Mouse (Mus musculus) embryonic stem cell, embryonic (primary cell): ENCODE measurements around the gene Pax7.

Source experiments
- CTCF ChIA-PET, 4 experiments: fragments of 300-600 bp in 2 of 4; fragments of 350-600 bp in 2 of 4; sonication (Branson Sonifier 250); formaldehyde crosslinking; loops; one replicate each; lab custom pipeline; 2022; ENCODE audit warnings: inconsistent platforms in 2 of 4; lab: Charles Lee
- POLR2A ChIA-PET, 4 experiments: fragments of 300-600 bp in 2 of 4; fragments of 350-600 bp in 2 of 4; sonication (Branson Sonifier 250); formaldehyde crosslinking; loops; one replicate each; lab custom pipeline; 2022; ENCODE audit warnings: antibody characterized with exemption in 4 of 4, inconsistent platforms in 1 of 4; lab: Charles Lee

The Pax7 gene

DNA sequence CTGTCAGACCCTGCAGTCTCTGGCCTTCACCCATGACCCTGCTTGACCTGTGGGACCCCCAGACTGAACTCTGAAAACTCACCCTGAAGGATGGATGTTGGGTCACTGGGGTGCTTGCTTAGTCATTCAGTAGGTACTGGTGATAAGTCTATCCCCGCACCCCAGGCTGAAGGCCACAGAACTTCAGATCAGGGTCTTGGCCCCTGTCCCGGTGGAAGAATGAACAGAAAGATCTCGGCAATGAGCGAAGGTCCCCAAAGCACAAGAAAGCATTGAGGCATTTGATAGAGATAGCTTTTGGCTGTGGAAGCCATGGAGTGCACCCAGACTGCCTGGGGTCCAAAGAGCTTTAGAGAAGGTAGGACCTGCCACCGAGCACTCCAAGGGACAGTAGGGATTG, 82.4 kb downstream of the Pax7 start:
- ChIA-PET CTCF (interaction anchor here in 2 of 4 experiments (0.5 to 0.9 kb wide), 3 partner anchors 9 to 503 kb away, joined by 3 to 4 read pairs (median 3); no protein-coding TSS in a partner anchor), POLR2A (interaction anchor here in 1 of 4 experiments (0.9 kb wide), 1 partner anchor 8 kb away, joined by 3 read pairs; no protein-coding TSS in a partner anchor)

DNA sequence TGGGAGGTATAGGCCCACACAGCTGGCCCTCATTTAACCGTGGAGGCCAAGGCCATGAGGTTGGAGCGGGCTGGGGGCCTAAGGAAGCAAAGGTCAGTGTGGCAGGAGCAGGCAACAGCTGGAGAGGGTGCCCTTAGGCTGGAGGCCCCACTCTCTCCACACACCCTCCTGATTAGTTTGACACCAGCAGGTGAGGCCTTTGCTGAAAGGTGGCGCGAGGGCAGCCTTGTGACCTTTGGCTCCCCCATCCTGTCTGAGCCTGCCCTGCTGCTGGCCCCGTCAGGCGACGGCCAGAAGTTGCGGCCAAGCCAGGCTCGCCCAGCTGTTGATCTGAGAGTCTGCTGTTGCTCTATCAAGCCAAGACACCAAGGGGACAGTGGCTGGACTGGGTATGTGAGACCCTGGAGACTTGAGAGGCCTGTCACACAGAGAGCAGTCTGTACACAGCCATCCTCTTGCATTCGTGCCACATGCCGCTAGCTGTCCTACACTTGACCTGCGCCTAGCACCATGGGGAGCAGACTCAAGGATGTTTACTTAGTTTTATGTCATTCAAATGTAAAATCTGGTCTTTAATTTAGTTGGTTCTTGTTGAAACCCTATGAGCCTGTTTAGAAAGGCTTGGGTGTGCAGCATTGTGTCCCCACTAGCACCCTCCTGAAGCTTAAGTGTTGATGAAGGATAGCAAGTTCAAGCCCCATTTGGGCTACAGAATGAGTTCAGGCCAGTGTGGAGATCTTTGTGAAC, 86.0 kb downstream of the Pax7 start:
- POLR2A ChIA-PET, result interaction anchor here in 3 of 4 experiments (0.8 to 1.0 kb wide), 3 partner anchors 9 to 50 kb away, joined by 4 read pairs; no protein-coding TSS in a partner anchor
- CTCF ChIA-PET, result interaction anchor here (0.6 to 1.1 kb wide), 6 partner anchors 13 to 1033 kb away, joined by 3 to 6 read pairs (median 4); no protein-coding TSS in a partner anchor

DNA sequence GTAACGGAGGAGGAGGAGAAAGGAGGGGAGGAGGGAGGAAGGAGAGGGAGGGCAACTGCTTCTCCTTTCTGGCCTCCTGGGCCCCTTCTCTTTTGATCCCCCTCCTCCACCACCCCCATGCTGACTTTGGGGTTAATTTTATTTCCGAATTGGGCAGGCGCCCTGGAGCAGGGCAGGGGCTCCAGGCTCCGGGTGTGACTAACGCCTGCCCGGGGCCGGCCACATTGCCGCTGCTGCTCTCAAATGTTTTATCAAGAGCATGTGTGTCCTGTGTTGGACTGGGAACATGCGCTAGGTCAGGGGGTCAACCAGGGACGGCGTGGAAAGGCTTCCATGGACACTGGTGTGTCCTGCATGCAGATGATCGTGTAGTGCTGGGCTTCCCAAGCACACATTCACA, 87.2 kb downstream of the Pax7 start:
- ChIA-PET CTCF (interaction anchor here in 1 of 4 experiments (1.0 kb wide), 1 partner anchor 14 kb away, joined by 3 read pairs; no protein-coding TSS in a partner anchor), POLR2A (interaction anchor here in 1 of 4 experiments (0.7 kb wide), 1 partner anchor 65 kb away, joined by 3 read pairs; no protein-coding TSS in a partner anchor)

DNA sequence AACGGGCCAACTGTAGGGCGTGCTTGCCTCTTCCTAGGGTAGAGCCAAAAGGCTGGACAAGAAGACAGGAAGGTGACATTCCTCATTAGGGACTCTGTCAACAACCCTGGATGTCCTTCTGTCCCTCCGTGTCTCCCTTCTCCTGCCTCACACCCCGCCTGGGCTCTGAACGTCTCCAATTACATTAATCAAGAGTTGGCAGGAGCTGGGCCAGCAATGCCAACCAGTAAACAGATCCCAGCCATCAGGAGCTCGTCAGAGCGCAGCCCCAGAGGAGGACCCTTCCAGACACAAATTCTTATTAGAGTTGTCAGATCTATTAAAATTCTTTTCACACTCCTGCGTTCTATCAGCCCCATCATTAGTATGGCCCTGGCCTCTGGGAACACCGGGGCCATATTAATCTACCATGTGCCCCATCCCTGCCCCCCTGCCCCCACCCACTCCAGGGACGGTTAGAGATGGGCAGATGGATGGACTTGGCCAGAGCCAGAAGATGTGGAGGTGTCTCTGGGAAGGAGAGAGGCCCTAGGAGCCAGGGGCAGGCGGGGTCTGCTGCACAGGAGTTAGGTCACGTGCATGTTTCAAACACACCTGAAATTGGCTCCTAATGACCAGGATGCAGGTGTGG, 88.4 kb downstream of the Pax7 start:
- ChIA-PET CTCF (no interaction called here), POLR2A (no interaction called here)

- ChIA-PET CTCF (no interaction called here), POLR2A (interaction anchor here in 1 of 4 experiments (0.9 kb wide), 1 partner anchor 11 kb away, joined by 3 read pairs; no protein-coding TSS in a partner anchor)
These were observed 89.7 kb downstream of the Pax7 start for GRCm38 (mm10) chr4:139743626-139744025.

GRCm38 (mm10) chr4:139737035-139737434, 96.3 kb downstream of the Pax7 start:
- CTCF ChIA-PET, result no interaction called here

DNA sequence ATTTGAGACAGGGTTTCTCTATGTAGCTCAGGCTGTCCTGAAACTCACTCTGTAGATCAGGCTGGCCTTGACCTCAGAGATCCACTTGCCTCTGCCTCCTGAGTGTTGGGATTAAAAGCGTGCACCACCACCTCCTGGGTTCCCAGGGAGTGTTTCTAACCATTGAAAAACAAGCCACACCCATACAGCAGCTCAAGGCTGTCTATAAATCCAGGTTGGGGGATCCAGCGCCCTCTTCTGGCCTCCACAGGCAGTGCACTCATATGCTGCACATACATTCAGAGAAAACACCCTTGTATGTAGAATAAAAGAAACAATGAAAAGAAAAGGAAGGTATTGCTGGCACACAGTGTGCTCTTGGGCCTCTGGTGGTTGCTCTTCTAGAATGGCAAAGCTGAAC, 106.2 kb downstream of the Pax7 start:
- CTCF ChIA-PET, result interaction anchor here in 2 of 4 experiments (0.7 to 1.1 kb wide), 2 partner anchors 63 to 414 kb away, joined by 3 read pairs; no protein-coding TSS in a partner anchor
- POLR2A ChIA-PET, result interaction anchor here in 1 of 4 experiments (1.2 kb wide), 1 partner anchor 1941 kb away, joined by 3 read pairs; no protein-coding TSS in a partner anchor

More at GRCm38 (mm10) chr4:139737035-139737434, 96.3 kb downstream of the Pax7 start:
- POLR2A ChIA-PET, result no interaction called here

DNA sequence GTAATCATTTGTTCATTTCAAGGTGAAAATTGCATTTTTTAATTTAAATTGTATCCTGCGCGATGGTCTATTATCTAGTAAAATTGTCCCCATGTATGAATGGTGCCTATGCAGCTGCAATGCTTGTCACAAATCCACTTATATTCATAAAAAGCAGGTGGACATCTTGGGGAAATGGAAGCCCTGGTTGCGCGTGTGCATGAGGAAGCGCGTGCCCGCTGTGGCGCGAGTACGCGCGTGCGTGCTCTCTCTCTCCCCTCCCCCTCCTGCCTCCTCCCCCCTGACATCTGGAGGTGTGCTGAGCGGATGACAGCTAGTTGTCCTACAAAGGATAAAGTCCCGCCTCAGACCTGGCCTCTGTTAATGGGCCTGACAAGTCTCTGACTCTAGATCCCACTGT, 107.9 kb downstream of the Pax7 start:
- POLR2A ChIA-PET, result no interaction called here
- CTCF ChIA-PET, result interaction anchor here in 2 of 4 experiments (0.5 to 0.7 kb wide), 2 partner anchors 85 to 220 kb away, joined by 3 read pairs; no protein-coding TSS in a partner anchor

DNA sequence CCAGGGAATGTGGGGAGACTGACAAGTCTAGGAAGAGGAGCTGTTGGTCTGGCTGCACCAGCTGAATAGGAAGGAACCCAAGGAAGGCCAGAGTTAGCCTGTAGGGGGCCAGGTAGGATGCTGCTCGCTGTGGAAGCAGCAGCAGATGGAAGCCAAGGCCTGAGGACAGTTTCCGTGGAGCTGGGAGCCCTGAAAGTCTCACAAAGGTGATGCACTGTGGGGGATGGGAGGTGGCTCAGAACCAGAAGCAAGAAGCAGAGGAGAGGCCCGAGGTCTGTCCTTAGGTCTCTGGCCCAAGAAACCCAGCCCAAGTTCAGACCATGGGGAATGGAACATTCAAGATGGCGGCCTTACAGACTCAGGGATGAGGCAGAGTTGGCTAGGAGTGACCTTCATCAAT, 109.0 kb downstream of the Pax7 start:
- POLR2A ChIA-PET, result interaction anchor here in 3 of 4 experiments (0.5 to 1.1 kb wide), 3 partner anchors 10 to 538 kb away, joined by 3 read pairs; no protein-coding TSS in a partner anchor
- CTCF ChIA-PET, result interaction anchor here in 3 of 4 experiments (0.5 to 0.8 kb wide), 4 partner anchors 10 to 758 kb away, joined by 3 to 12 read pairs (median 4); no protein-coding TSS in a partner anchor

DNA sequence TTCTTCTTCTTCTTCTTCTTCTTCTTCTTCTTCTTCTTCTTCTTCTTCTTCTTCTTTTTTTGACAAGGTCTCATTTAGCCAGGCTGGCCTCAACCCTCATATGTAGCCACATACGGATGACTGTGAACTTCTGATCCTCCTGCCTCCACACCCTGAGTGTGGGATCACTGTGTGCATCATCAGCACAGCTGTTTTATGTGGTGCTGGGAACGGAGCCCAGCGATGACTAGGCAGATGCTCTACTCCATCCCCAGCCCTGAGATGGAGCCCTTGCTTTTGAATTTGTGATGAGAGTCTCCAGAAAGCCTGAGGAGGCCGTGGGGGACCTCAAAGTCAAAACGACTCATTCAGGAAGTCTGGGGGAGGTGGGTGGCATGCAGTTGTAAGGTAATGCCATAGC, 114.3 kb downstream of the Pax7 start:
- POLR2A ChIA-PET, result no interaction called here
- CTCF ChIA-PET, result no interaction called here

GRCm38 (mm10) chr4:139716477-139717169, 116.7 kb downstream of the Pax7 start:
- POLR2A ChIA-PET, result interaction anchor here in 1 of 4 experiments (0.6 kb wide), 1 partner anchor 145 kb away, joined by 4 read pairs; no protein-coding TSS in a partner anchor
- CTCF ChIA-PET, result interaction anchor here in 1 of 4 experiments (0.5 kb wide), 1 partner anchor 831 kb away, joined by 6 read pairs; no protein-coding TSS in a partner anchor

DNA sequence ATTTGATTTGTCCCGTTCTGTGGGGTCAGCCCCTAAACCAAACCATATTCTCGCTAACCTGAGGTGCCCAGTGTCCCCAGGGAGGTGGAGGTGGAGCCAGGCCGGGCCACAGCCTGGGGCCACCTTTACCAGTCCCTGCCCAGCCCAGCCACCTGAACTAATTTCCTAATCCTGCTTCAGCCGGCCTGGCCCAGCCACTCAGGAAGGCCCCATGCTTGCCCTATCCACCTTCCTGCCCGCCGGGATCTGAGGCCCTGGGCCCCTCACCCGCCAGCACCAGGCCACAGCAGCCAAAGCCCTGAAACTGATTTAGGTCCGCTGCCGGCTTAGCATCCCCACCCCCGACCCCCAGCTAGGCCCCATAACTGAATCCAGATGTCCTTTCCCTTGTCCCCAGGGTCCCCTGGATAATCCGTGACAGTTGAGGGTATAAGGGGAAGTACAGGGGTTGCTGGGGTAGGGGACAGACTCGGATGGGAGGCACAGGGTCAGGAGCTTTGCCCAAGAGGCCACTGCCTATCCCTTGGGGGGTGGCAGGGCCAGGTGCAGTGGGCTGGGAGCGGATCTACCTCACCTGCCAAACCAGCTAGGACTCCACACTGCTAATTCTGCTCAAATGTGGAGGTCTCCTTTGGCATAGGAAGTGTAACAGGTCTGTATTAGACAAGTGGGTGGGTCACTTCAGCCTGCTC, 117.9 kb downstream of the Pax7 start:
- ChIA-PET POLR2A (interaction anchor here in 1 of 4 experiments (0.6 kb wide), 1 partner anchor 750 kb away, joined by 5 read pairs; no protein-coding TSS in a partner anchor), CTCF (interaction anchor here in 1 of 4 experiments (0.6 to 1.0 kb wide), 2 partner anchors 9 to 400 kb away, joined by 3 read pairs; no protein-coding TSS in a partner anchor)

- POLR2A ChIA-PET, result interaction anchor here in 2 of 4 experiments (0.6 to 1.4 kb wide), 2 partner anchors 162 to 432 kb away, joined by 3 read pairs; no protein-coding TSS in a partner anchor
- CTCF ChIA-PET, result interaction anchor here in 1 of 4 experiments (1.1 kb wide), 1 partner anchor 148 kb away, joined by 4 read pairs; no protein-coding TSS in a partner anchor
These were observed 122.6 kb downstream of the Pax7 start for GRCm38 (mm10) chr4:139710467-139711334.

DNA sequence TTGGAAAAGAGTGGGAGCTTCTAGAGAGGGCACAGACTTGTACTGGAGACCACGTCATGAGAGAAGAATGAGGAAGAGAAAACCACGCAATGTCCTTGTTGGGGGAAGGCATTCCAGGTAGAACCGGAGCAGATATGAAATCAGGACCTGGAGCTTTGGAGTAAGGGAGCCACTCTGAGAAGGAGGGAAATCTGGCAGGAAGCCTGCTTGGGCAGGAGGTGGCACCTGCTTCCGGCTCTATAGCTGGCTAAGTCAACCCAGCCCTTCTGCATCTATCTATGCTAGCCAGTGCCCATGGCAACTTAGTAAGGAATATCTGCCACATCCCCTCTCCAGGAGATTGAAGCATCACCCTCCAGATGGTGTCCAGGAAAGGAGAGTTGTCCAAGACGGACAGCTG, 127.3 kb downstream of the Pax7 start:
- POLR2A ChIA-PET, result no interaction called here
- CTCF ChIA-PET, result interaction anchor here in 2 of 4 experiments (0.9 to 1.3 kb wide), 2 partner anchors 95 to 166 kb away, joined by 3 read pairs; no protein-coding TSS in a partner anchor

- CTCF ChIA-PET, result interaction anchor here in 2 of 4 experiments (0.8 to 1.4 kb wide), 2 partner anchors 57 to 149 kb away, joined by 3 to 5 read pairs; no protein-coding TSS in a partner anchor
These were observed 129.9 kb downstream of the Pax7 start for GRCm38 (mm10) chr4:139703468-139703867.

GRCm38 (mm10) chr4:139702914-139703313, 130.4 kb downstream of the Pax7 start:
- CTCF ChIA-PET, result interaction anchor here in 3 of 4 experiments (0.8 to 1.4 kb wide), 4 partner anchors 56 to 156 kb away, joined by 3 to 5 read pairs (median 3); no protein-coding TSS in a partner anchor
- POLR2A ChIA-PET, result no interaction called here

More at GRCm38 (mm10) chr4:139703468-139703867, 129.9 kb downstream of the Pax7 start:
- POLR2A ChIA-PET, result no interaction called here
